Mouse (Mus musculus): ENCODE data around the gene Lcn2. TPM values are rescaled to one million over a fixed set of nuclear protein-coding genes. Genes with fewer than 3 reads are reported as not detected.

Gene Lcn2
- total and polyA plus RNA-seq, 3 experiments = not detected

- Histone ChIP-seq H3K9ac (ENCODE audit: insufficient read depth, low read depth) (no peak overlapping the region), H3K4me1 (ENCODE audit: control insufficient read depth in 1 of 2, insufficient read depth in 2 of 2) (peaks cover 5 to 23% of the 10 kb centered on the region in 2 experiments; a peak in 3 of 4 replicates), H3K9me3 (replicated peaks; ENCODE audit: low read length) (no peaks in the 10 kb centered on the region), H3K27ac (ENCODE audit: insufficient read depth, low read depth) (no peak overlapping the region), H3K4me2 (ENCODE audit: insufficient read depth, low read depth, poor library complexity, severe bottlenecking) (no peak overlapping the region), H3K27me3 (replicated peaks) (peaks cover 79% of the 10 kb centered on the region), H3K79me2 (replicated peaks; ENCODE audit: control insufficient read depth, extremely low read depth, insufficient read depth, poor library complexity, severe bottlenecking) (no peaks in the 10 kb centered on the region), H3K4me3 (replicated peaks in 1 of 3; ENCODE audit: low read depth in 2 of 3, low read length in 2 of 3, poor library complexity in 1 of 3) (no peak overlapping the region), H3K36me3 (replicated peaks in 1 of 2; ENCODE audit: control insufficient read depth in 1 of 2, insufficient read depth in 1 of 2, low read length in 1 of 2) (no peaks in the 10 kb centered on the region)
- no peak for TF ChIP-seq E2F4 (IDR thresholded peaks at IDR 0.05; ENCODE audit: insufficient replicate concordance, low read depth, low read length)
- no peak for TF ChIP-seq IRF4 (IDR thresholded peaks at IDR 0.05; ENCODE audit: low read depth, low read length)
- no peak for TF ChIP-seq MXI1 (IDR thresholded peaks at IDR 0.05; ENCODE audit: low read depth, low read length)
- TF ChIP-seq MAZ (IDR thresholded peaks at IDR 0.05; ENCODE audit: low read depth, low read length) = no peak
- TF ChIP-seq HCFC1 (IDR thresholded peaks at IDR 0.05; ENCODE audit: low read depth, low read length) = no peak
- TF ChIP-seq PAX5 (IDR thresholded peaks at IDR 0.05; ENCODE audit: low read length) = no peak
- TF ChIP-seq RCOR1 (conservative IDR thresholded peaks at IDR 0.05; ENCODE audit: low read depth, low read length) = no peak
- no peak for TF ChIP-seq MYC (IDR thresholded peaks at IDR 0.05; ENCODE audit: low read depth, low read length)
- no peak for TF ChIP-seq CTCF (conservative IDR thresholded peaks at IDR 0.05 in 1 of 2, IDR thresholded peaks at IDR 0.05 in 1 of 2; ENCODE audit: low read depth in 2 of 2, low read length in 2 of 2)
- TF ChIP-seq BHLHE40 (IDR thresholded peaks at IDR 0.05; ENCODE audit: low read depth, low read length) = no peak
- TF ChIP-seq GABPA (IDR thresholded peaks at IDR 0.05; ENCODE audit: insufficient replicate concordance, low read depth, low read length) = no peak
- TF ChIP-seq SMC3 (IDR thresholded peaks at IDR 0.05; ENCODE audit: low read depth, low read length) = no peak
- no peak for TF ChIP-seq NELFE (IDR thresholded peaks at IDR 0.05; ENCODE audit: low read depth, low read length)
- no peak for TF ChIP-seq SIN3A (IDR thresholded peaks at IDR 0.05; ENCODE audit: low read length)
- no peak for TF ChIP-seq MAFK (IDR thresholded peaks at IDR 0.05; ENCODE audit: insufficient replicate concordance, low read length)
- TF ChIP-seq RAD21 (IDR thresholded peaks at IDR 0.05; ENCODE audit: low read depth, low read length) = no peak
- DNase-seq (ENCODE audit: extremely low read depth) = no peak
- dilution Hi-C loops (cut with MboI; ENCODE audit: extremely low pct_ligation_motif_present, extremely low pct_unique_long_range_greater_than_20kb, low sequenced_read_pairs) (no loop called here), in situ Hi-C loops (cut with MboI; ENCODE audit: low pct_ligation_motif_present, low pct_unique_long_range_greater_than_20kb, low sequenced_read_pairs) (no loop called here)
Observed at GRCm38 (mm10) chr2:32349625-32350255, 38.3 kb downstream of the Lcn2 start.

- peaks cover 5 to 19% of the 10 kb centered on the region in 2 experiments; a peak in 3 of 4 replicates for H3K4me1 ChIP-seq (ENCODE audit: control insufficient read depth in 1 of 2, insufficient read depth in 2 of 2)
- no peak for DNase-seq (ENCODE audit: extremely low read depth)
- H3K4me2 ChIP-seq (ENCODE audit: insufficient read depth, low read depth, poor library complexity, severe bottlenecking) = no peak overlapping the region
- H3K79me2 ChIP-seq (replicated peaks; ENCODE audit: control insufficient read depth, extremely low read depth, insufficient read depth, poor library complexity, severe bottlenecking) = no peaks in the 10 kb centered on the region
- no peak overlapping the region for H3K9ac ChIP-seq (ENCODE audit: insufficient read depth, low read depth)
- in situ Hi-C loops (cut with MboI; ENCODE audit: low pct_ligation_motif_present, low pct_unique_long_range_greater_than_20kb, low sequenced_read_pairs) = no loop called here
- no peaks in the 10 kb centered on the region for H3K36me3 ChIP-seq (replicated peaks in 1 of 2; ENCODE audit: control insufficient read depth in 1 of 2, insufficient read depth in 1 of 2, low read length in 1 of 2)
- no peak for TF ChIP-seq RAD21 (IDR thresholded peaks at IDR 0.05; ENCODE audit: low read depth, low read length)
- no peak for TF ChIP-seq MEF2A (IDR thresholded peaks at IDR 0.05; ENCODE audit: borderline replicate concordance, low read depth, low read length)
- no peak for TF ChIP-seq NRF1 (IDR thresholded peaks at IDR 0.05; ENCODE audit: low read depth, low read length)
- no peak for TF ChIP-seq MAZ (IDR thresholded peaks at IDR 0.05; ENCODE audit: low read depth, low read length)
- TF ChIP-seq IRF4 (IDR thresholded peaks at IDR 0.05; ENCODE audit: low read depth, low read length) = no peak
- TF ChIP-seq JUN (IDR thresholded peaks at IDR 0.05; ENCODE audit: insufficient read depth, low read depth, low read length) = no peak
- TF ChIP-seq GABPA (IDR thresholded peaks at IDR 0.05; ENCODE audit: insufficient replicate concordance, low read depth, low read length) = no peak
- TF ChIP-seq CTCF (conservative IDR thresholded peaks at IDR 0.05 in 1 of 2, IDR thresholded peaks at IDR 0.05 in 1 of 2; ENCODE audit: low read depth in 2 of 2, low read length in 2 of 2) = no peak
- no peak for TF ChIP-seq UBTF (IDR thresholded peaks at IDR 0.05; ENCODE audit: low read depth, low read length)
- TF ChIP-seq ETS1 (conservative IDR thresholded peaks at IDR 0.05; ENCODE audit: low read depth, low read length) = no peak
- no peak for TF ChIP-seq MAFK (IDR thresholded peaks at IDR 0.05; ENCODE audit: insufficient replicate concordance, low read length)
- TF ChIP-seq MAX (IDR thresholded peaks at IDR 0.05; ENCODE audit: low read length) = no peak
- TF ChIP-seq POLR2A (IDR thresholded peaks at IDR 0.05; ENCODE audit: low read depth, low read length) = no peak
- no peak for TF ChIP-seq ZKSCAN1 (IDR thresholded peaks at IDR 0.05; ENCODE audit: borderline replicate concordance, low read depth, low read length)
- no peak for TF ChIP-seq ZNF384 (IDR thresholded peaks at IDR 0.05; ENCODE audit: low read depth, low read length)
- no peak for TF ChIP-seq RCOR1 (conservative IDR thresholded peaks at IDR 0.05; ENCODE audit: low read depth, low read length)
- no peak for TF ChIP-seq ELF1 (IDR thresholded peaks at IDR 0.05; ENCODE audit: low read depth, low read length)
- peaks cover 86% of the 10 kb centered on the region for H3K27me3 ChIP-seq (replicated peaks)
- dilution Hi-C loops (cut with MboI; ENCODE audit: extremely low pct_ligation_motif_present, extremely low pct_unique_long_range_greater_than_20kb, low sequenced_read_pairs) = no loop called here
- H3K9me3 ChIP-seq (replicated peaks; ENCODE audit: low read length) = no peaks in the 10 kb centered on the region
- H3K4me3 ChIP-seq (replicated peaks in 1 of 3; ENCODE audit: low read depth in 2 of 3, low read length in 2 of 3, poor library complexity in 1 of 3) = no peak overlapping the region
- no peak overlapping the region for H3K27ac ChIP-seq (ENCODE audit: insufficient read depth, low read depth)
Observed at GRCm38 (mm10) chr2:32348311-32348710, 39.7 kb downstream of the Lcn2 start.
